Mouse (Mus musculus): ENCODE data around the gene Mgea5. TPM values are rescaled to one million over a fixed set of nuclear protein-coding genes. Genes with fewer than 3 reads are reported as not detected.
"Not testable (repeated sequence)": the region's sequence is repeated elsewhere in the genome, so short reads cannot be mapped to it uniquely, and the experiment has no call there.

Mgea5 gene
- polyA plus RNA-seq, 2 experiments = 59.0 to 85.3 TPM

DNA sequence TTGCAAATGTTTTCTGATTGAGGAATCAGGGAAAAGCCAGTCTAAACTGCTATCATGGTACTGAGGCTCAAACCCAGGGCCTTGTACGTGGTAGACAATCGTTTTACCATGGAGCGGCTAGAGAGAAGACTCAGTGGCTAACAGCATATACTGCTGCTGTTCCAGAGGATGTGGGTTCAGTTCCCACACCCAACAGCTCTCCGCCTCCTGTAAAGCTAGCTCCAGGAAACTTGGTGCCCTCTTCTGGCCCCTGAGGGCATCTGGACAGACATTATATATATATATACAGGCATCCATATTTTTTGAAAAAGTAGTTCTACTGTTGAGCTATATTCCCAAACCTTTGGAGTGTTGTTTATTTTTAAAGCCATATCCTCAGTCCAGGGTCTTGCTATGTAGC, 24.1 kb upstream of the Mgea5 start:
- no peak overlapping the region for H3K4me3 ChIP-seq (replicated peaks; ENCODE audit: low read length)
- 90% methylated on average over 4 of the region's 4 CpGs for WGBS
- H3K4me1 ChIP-seq (ENCODE audit: control insufficient read depth, insufficient read depth, low read length) = 0 out of 2 replicates have a peak, but pooled peaks cover 4% of the 10 kb centered on the region
- no peaks in the 10 kb centered on the region for H3K36me3 ChIP-seq (ENCODE audit: control insufficient read depth, insufficient read depth, low read length)
- DNase-seq (ENCODE audit: low spot score) (no peak), ATAC-seq (ENCODE audit: low FRiP score, low read depth) (no peak)
- no peak for TF ChIP-seq POLR2A (IDR thresholded peaks at IDR 0.05; ENCODE audit: borderline replicate concordance, extremely low read depth, insufficient read depth, insufficient read length)
- H3K27ac ChIP-seq (replicated peaks; ENCODE audit: low read depth, low read length) = no peak overlapping the region
- no peak overlapping the region for H3K9ac ChIP-seq (ENCODE audit: low read depth, low read length, severe bottlenecking)
- H3K27me3 ChIP-seq (ENCODE audit: control insufficient read depth, insufficient read depth, low read length) = no peaks in the 10 kb centered on the region
- no peak overlapping the region for H3K4me2 ChIP-seq (replicated peaks; ENCODE audit: low read depth, low read length, severe bottlenecking)
- no peaks in the 10 kb centered on the region for H3K9me3 ChIP-seq (ENCODE audit: control insufficient read depth, low read length)

DNA sequence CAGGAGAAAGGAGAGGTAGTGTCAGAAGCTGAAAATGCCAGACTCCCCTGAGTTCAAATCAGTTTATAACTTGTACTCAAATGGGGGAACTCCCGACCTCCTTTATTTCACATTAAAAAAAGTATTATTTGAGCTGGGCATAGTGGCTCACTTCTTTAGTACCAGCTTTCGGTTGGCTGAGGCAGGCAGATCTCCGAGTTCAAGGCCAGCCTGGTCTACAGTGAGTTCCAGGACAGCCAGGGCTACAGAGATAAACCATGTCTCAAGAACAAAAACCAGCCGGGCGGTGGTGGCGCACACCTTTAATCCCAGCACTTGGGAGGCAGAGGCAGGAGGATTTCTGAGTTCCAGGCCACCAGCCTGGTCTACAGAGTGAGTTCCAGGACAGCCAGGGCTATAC, 22.2 kb upstream of the Mgea5 start:
- H3K9me3 ChIP-seq (ENCODE audit: control insufficient read depth, low read length); H3K4me3 ChIP-seq (replicated peaks; ENCODE audit: low read length); H3K27me3 ChIP-seq (ENCODE audit: control insufficient read depth, insufficient read depth, low read length); H3K27ac ChIP-seq (replicated peaks; ENCODE audit: low read depth, low read length); ATAC-seq (ENCODE audit: low FRiP score, low read depth); DNase-seq (ENCODE audit: low spot score); H3K4me1 ChIP-seq (ENCODE audit: control insufficient read depth, insufficient read depth, low read length); H3K36me3 ChIP-seq (ENCODE audit: control insufficient read depth, insufficient read depth, low read length); H3K4me2 ChIP-seq (replicated peaks; ENCODE audit: low read depth, low read length, severe bottlenecking); H3K9ac ChIP-seq (ENCODE audit: low read depth, low read length, severe bottlenecking): not testable (repeated sequence)
- WGBS = 98% methylated on average over 6 of the region's 6 CpGs

DNA sequence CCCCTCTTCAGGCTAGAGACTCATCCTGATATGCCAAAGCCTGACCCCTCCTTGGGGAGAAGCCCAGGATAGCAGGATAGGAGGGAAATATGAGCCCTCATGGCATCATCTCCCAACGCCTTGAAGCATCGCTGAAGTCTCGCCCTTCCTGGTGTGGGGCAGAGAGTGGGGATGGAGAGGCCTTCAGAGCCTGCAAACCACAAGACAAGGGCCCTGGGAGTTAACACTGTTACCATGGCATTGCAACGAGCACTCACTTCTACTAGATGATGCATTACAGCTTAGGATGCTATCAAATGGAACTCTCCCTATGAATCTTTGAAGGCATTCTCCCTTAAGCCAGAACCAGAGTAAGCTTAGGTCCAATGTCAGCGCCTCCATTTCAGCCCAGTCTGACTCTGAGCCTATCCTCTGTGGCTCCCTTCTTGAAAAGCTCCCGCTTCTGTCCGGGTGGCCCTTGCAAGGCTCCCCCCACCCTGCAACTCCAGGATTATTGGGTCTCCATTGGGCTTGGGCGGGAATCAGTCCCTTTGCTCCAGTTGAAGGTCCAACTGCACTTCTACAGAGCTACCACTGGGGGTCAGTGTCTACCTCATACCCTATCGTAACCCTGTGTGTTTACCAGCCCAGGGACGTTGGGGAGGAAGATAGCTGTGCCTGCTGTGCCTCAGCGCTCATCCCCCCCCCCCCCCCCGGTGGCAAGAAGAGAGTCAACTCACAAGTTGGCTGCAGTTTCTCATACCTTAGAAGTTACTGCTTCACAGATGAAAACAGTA, 21.1 kb upstream of the Mgea5 start:
- DNase-seq (ENCODE audit: low spot score) (peak; percentile 35), ATAC-seq (ENCODE audit: low FRiP score, low read depth) (no peak)
- Histone ChIP-seq H3K9me3 (ENCODE audit: control insufficient read depth, low read length) (no peaks in the 10 kb centered on the region), H3K36me3 (ENCODE audit: control insufficient read depth, insufficient read depth, low read length) (no peaks in the 10 kb centered on the region), H3K4me2 (replicated peaks; ENCODE audit: low read depth, low read length, severe bottlenecking) (no peak overlapping the region), H3K4me3 (replicated peaks; ENCODE audit: low read length) (no peak overlapping the region), H3K27me3 (ENCODE audit: control insufficient read depth, insufficient read depth, low read length) (no peaks in the 10 kb centered on the region), H3K9ac (ENCODE audit: low read depth, low read length, severe bottlenecking) (no peak overlapping the region), H3K27ac (replicated peaks; ENCODE audit: low read depth, low read length) (no peak overlapping the region), H3K4me1 (ENCODE audit: control insufficient read depth, insufficient read depth, low read length) (no peaks in the 10 kb centered on the region)
- no peak for TF ChIP-seq POLR2A (IDR thresholded peaks at IDR 0.05; ENCODE audit: borderline replicate concordance, extremely low read depth, insufficient read depth, insufficient read length)
- WGBS = 26% methylated on average over 12 of the region's 12 CpGs

DNA sequence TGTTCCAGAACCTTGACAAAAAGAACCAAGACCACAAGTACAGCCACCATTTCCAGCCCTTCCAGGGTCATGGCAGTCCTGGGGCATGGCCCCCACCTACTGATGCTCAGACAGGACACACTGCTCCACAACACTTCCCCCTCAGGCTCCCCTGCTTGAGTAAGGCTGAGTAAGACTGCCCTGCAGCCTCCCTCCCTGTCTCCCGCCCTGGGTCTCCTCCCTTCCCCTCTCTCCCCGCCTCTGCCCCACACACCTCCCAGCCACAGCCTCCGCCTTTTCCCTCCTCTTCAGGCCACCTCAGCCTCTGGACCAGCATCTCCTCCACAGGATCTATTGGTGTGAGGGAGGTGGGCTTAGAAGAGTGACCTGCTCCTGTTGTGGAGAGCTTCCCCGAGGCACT, 19.8 kb upstream of the Mgea5 start:
- H3K9me3 ChIP-seq (ENCODE audit: control insufficient read depth, low read length) = no peaks in the 10 kb centered on the region
- H3K4me3 ChIP-seq (replicated peaks; ENCODE audit: low read length) = no peak overlapping the region
- no peak overlapping the region for H3K4me2 ChIP-seq (replicated peaks; ENCODE audit: low read depth, low read length, severe bottlenecking)
- H3K27ac ChIP-seq (replicated peaks; ENCODE audit: low read depth, low read length) = no peak overlapping the region
- ATAC-seq (ENCODE audit: low FRiP score, low read depth) (no peak), DNase-seq (ENCODE audit: low spot score) (no peak)
- H3K27me3 ChIP-seq (ENCODE audit: control insufficient read depth, insufficient read depth, low read length) = no peaks in the 10 kb centered on the region
- H3K36me3 ChIP-seq (ENCODE audit: control insufficient read depth, insufficient read depth, low read length) = no peaks in the 10 kb centered on the region
- H3K9ac ChIP-seq (ENCODE audit: low read depth, low read length, severe bottlenecking) = no peak overlapping the region
- TF ChIP-seq POLR2A (IDR thresholded peaks at IDR 0.05; ENCODE audit: borderline replicate concordance, extremely low read depth, insufficient read depth, insufficient read length) = no peak
- 13% methylated on average over 4 of the region's 4 CpGs for WGBS
- no peaks in the 10 kb centered on the region for H3K4me1 ChIP-seq (ENCODE audit: control insufficient read depth, insufficient read depth, low read length)

DNA sequence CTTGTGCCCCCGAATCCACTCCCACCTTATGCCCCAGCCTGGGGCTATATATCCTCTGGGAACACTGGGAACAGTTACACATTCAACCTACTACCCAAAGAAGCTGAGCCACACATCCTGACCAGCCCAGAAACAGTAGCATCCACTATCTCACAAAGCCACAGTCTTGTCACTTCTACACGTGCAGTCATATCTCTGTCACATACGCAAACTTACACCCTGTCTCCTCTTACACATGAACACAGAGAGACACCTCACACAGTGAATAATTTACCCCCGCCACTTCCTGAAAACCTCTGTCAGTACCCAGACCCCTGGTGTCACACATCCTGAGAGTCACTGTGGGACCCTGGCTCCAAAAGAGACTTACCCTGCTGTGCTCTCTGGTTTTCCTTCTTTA, 19.1 kb upstream of the Mgea5 start:
- Histone ChIP-seq H3K27me3 (ENCODE audit: control insufficient read depth, insufficient read depth, low read length) (no peaks in the 10 kb centered on the region), H3K4me1 (ENCODE audit: control insufficient read depth, insufficient read depth, low read length) (no peaks in the 10 kb centered on the region), H3K27ac (replicated peaks; ENCODE audit: low read depth, low read length) (no peak overlapping the region), H3K9ac (ENCODE audit: low read depth, low read length, severe bottlenecking) (no peak overlapping the region), H3K4me2 (replicated peaks; ENCODE audit: low read depth, low read length, severe bottlenecking) (no peak overlapping the region), H3K4me3 (replicated peaks; ENCODE audit: low read length) (no peak overlapping the region), H3K36me3 (ENCODE audit: control insufficient read depth, insufficient read depth, low read length) (no peaks in the 10 kb centered on the region), H3K9me3 (ENCODE audit: control insufficient read depth, low read length) (no peaks in the 10 kb centered on the region)
- WGBS = 74% methylated on average over 4 of the region's 4 CpGs
- DNase-seq (ENCODE audit: low spot score) = no peak
- ATAC-seq (ENCODE audit: low FRiP score, low read depth) = no peak
- TF ChIP-seq POLR2A (IDR thresholded peaks at IDR 0.05; ENCODE audit: borderline replicate concordance, extremely low read depth, insufficient read depth, insufficient read length) = no peak

Measured in limb, embryonic 14.5 days (tissue).